Mouse (Mus musculus): ENCODE measurements around the gene Bcl2l15. TPM values are rescaled to one million over a fixed set of nuclear protein-coding genes. Genes with fewer than 3 reads are reported as not detected.

Bcl2l15 gene
- polyA plus RNA-seq, 1 experiment from 2014 or later = 0.09 TPM

- Histone ChIP-seq H3K9ac (no peak overlapping the region), H3K27me3 (no peaks in the 10 kb centered on the region), H3K4me3 (no peak overlapping the region), H3K4me1 (no peaks in the 10 kb centered on the region), H3K36me3 (no peaks in the 10 kb centered on the region), H3K4me2 (no peak overlapping the region), H3K27ac (no peak overlapping the region), H3K9me3 (no peaks in the 10 kb centered on the region)
- 86% methylated on average over 7 of the region's 7 CpGs for WGBS
- ATAC-seq (ENCODE audit: borderline replicate concordance, extremely low read depth, low FRiP score, low TSS enrichment) = no peak
Observed at GRCm38 (mm10) chr3:103857036-103857805, 24.8 kb downstream of the Bcl2l15 start.

GRCm38 (mm10) chr3:103857977-103858563 is 25.7 kb downstream of the Bcl2l15 start:
- H3K27me3 ChIP-seq = no peaks in the 10 kb centered on the region
- no peak overlapping the region for H3K4me3 ChIP-seq
- no peak overlapping the region for H3K4me2 ChIP-seq
- no peak overlapping the region for H3K9ac ChIP-seq
- no peak for ATAC-seq (ENCODE audit: borderline replicate concordance, extremely low read depth, low FRiP score, low TSS enrichment)
- H3K36me3 ChIP-seq = no peaks in the 10 kb centered on the region
- WGBS = 79% methylated on average over 6 of the region's 6 CpGs
- H3K9me3 ChIP-seq = no peaks in the 10 kb centered on the region
- no peak overlapping the region for H3K27ac ChIP-seq
- H3K4me1 ChIP-seq = no peaks in the 10 kb centered on the region

GRCm38 (mm10) chr3:103858881-103859801 is 26.7 kb downstream of the Bcl2l15 start, which contains the start of gene Ptpn22:
Gene Ptpn22, plus strand, starts transcription at chr3:103859795.
- H3K9ac ChIP-seq = no peak within 1 kb of the TSS
- WGBS = 53% methylated on average over 12 of the region's 12 CpGs
- H3K4me1 ChIP-seq = no peaks in the 10 kb centered on the region
- no peak for ATAC-seq (ENCODE audit: borderline replicate concordance, extremely low read depth, low FRiP score, low TSS enrichment)
- H3K4me2 ChIP-seq = no peak within 1 kb of the TSS; the same call in 1 of the 2 replicates
- H3K27me3 ChIP-seq = no peaks in the 10 kb centered on the region
- no peaks in the 10 kb centered on the region for H3K9me3 ChIP-seq
- H3K27ac ChIP-seq = 0 out of 2 replicates have a peak within 1 kb of the TSS, but pooled peaks have one; percentile 29
- H3K4me3 ChIP-seq = no peak within 1 kb of the TSS
- no peaks in the 10 kb centered on the region for H3K36me3 ChIP-seq

DNA sequence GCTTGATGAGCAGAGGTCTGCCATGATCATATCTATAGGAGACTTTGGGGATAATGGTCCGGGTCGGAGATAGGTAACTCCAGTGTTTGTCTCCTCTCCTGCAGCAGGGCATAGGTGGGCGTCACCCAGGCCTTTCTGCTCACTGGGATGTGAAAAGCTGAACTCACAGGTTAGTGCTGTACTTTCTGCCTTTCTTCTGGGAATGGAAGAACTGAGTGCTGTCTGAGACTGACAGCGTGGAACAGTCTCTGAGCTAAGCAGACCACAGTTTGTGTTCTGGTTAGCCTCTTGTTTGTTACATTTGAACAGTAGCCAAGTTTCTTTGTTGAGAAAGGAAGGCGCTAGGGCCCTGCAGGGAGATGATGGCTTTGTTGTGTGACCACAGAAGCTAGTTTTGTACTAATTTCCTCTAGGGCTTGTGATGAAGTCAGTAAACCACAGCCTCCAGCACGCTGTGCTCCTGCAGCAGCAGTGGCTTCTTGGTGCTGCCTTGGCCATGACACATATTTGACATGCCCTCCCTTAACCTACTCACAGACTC is 27.5 kb downstream of the Bcl2l15 start:
- H3K9me3 ChIP-seq = no peaks in the 10 kb centered on the region
- WGBS = 58% methylated on average over 6 of the region's 6 CpGs
- no peaks in the 10 kb centered on the region for H3K4me1 ChIP-seq
- no peak overlapping the region for H3K9ac ChIP-seq
- H3K4me3 ChIP-seq = no peak overlapping the region
- H3K27ac ChIP-seq = 0 out of 2 replicates have a peak overlapping the region, but pooled peaks have one; percentile 29
- no peak; the same call in 1 of the 2 replicates for ATAC-seq (ENCODE audit: borderline replicate concordance, extremely low read depth, low FRiP score, low TSS enrichment)
- H3K36me3 ChIP-seq = no peaks in the 10 kb centered on the region
- H3K4me2 ChIP-seq = no peak overlapping the region
- no peaks in the 10 kb centered on the region for H3K27me3 ChIP-seq

- no peaks in the 10 kb centered on the region for H3K27me3 ChIP-seq
- H3K4me2 ChIP-seq = no peak overlapping the region
- H3K4me3 ChIP-seq = no peak overlapping the region
- no peaks in the 10 kb centered on the region for H3K4me1 ChIP-seq
- no peak overlapping the region for H3K27ac ChIP-seq
- no peaks in the 10 kb centered on the region for H3K36me3 ChIP-seq
- no peak overlapping the region for H3K9ac ChIP-seq
- H3K9me3 ChIP-seq = no peaks in the 10 kb centered on the region
- 70% methylated on average over 4 of the region's 4 CpGs for WGBS
- ATAC-seq (ENCODE audit: borderline replicate concordance, extremely low read depth, low FRiP score, low TSS enrichment) = no peak
Observed at GRCm38 (mm10) chr3:103862721-103863220, 30.4 kb downstream of the Bcl2l15 start.

GRCm38 (mm10) chr3:103864200-103864599 is 31.8 kb downstream of the Bcl2l15 start:
- Histone ChIP-seq H3K9ac (no peak overlapping the region), H3K4me2 (no peak overlapping the region), H3K27me3 (no peaks in the 10 kb centered on the region), H3K36me3 (no peaks in the 10 kb centered on the region), H3K27ac (no peak overlapping the region), H3K4me1 (no peaks in the 10 kb centered on the region), H3K4me3 (no peak overlapping the region), H3K9me3 (no peaks in the 10 kb centered on the region)
- 74% methylated on average over 6 of the region's 6 CpGs for WGBS
- ATAC-seq (ENCODE audit: borderline replicate concordance, extremely low read depth, low FRiP score, low TSS enrichment) = no peak

DNA sequence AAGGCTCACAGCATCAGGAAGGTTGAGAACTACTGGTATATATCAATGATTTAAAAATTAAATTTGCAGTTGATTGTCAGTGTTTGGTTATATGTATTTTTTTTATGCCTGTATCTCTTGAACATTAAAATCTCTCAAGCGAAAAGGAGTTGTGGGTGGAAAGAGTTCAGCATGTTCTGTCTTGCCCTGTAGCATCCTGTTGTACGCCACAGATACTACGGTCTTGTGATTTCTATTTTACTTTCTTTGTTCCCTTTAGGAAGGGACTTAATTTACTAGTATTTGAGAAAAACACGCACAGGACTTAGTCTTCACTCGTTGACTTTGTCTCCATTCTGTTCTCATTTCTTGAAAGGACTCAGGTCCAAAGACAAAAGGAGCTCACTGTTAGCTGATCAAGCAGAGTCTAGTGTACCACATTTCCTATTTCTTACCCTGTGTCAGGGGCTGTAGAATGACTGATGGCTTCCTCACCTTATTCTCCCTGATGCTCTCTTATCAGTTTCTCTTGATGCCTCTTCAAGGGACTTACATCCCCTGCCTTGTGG is 35.1 kb downstream of the Bcl2l15 start:
- H3K9me3 ChIP-seq = no peaks in the 10 kb centered on the region
- ATAC-seq (ENCODE audit: borderline replicate concordance, extremely low read depth, low FRiP score, low TSS enrichment) = no peak
- H3K4me2 ChIP-seq = no peak overlapping the region
- no peaks in the 10 kb centered on the region for H3K27me3 ChIP-seq
- H3K9ac ChIP-seq = no peak overlapping the region
- H3K4me1 ChIP-seq = no peaks in the 10 kb centered on the region
- H3K36me3 ChIP-seq = no peaks in the 10 kb centered on the region
- WGBS = 86% methylated on average over 5 of the region's 5 CpGs
- no peak overlapping the region for H3K4me3 ChIP-seq
- H3K27ac ChIP-seq = no peak overlapping the region

- Histone ChIP-seq H3K4me2 (no peak overlapping the region), H3K4me3 (no peak overlapping the region), H3K27me3 (no peaks in the 10 kb centered on the region), H3K9ac (no peak overlapping the region), H3K27ac (no peak overlapping the region), H3K4me1 (no peaks in the 10 kb centered on the region), H3K9me3 (no peaks in the 10 kb centered on the region), H3K36me3 (no peaks in the 10 kb centered on the region)
- WGBS = 67% methylated on average over 4 of the region's 4 CpGs
- no peak for ATAC-seq (ENCODE audit: borderline replicate concordance, extremely low read depth, low FRiP score, low TSS enrichment)
Observed at GRCm38 (mm10) chr3:103868008-103868407, 35.6 kb downstream of the Bcl2l15 start.

GRCm38 (mm10) chr3:103872663-103873098 is 40.3 kb downstream of the Bcl2l15 start:
- H3K36me3 ChIP-seq = no peaks in the 10 kb centered on the region
- H3K4me2 ChIP-seq = no peak overlapping the region
- WGBS = 50% methylated on average over 3 of the region's 3 CpGs
- no peaks in the 10 kb centered on the region for H3K9me3 ChIP-seq
- no peak for ATAC-seq (ENCODE audit: borderline replicate concordance, extremely low read depth, low FRiP score, low TSS enrichment)
- H3K9ac ChIP-seq = no peak overlapping the region
- no peaks in the 10 kb centered on the region for H3K27me3 ChIP-seq
- H3K27ac ChIP-seq = no peak overlapping the region
- no peak overlapping the region for H3K4me3 ChIP-seq
- no peaks in the 10 kb centered on the region for H3K4me1 ChIP-seq

- H3K9ac ChIP-seq = no peak overlapping the region
- no peaks in the 10 kb centered on the region for H3K9me3 ChIP-seq
- no peak for ATAC-seq (ENCODE audit: borderline replicate concordance, extremely low read depth, low FRiP score, low TSS enrichment)
- no peaks in the 10 kb centered on the region for H3K36me3 ChIP-seq
- H3K4me3 ChIP-seq = no peak overlapping the region
- H3K4me2 ChIP-seq = no peak overlapping the region
- WGBS = 56% methylated on average over 7 of the region's 7 CpGs
- no peak overlapping the region for H3K27ac ChIP-seq
- no peaks in the 10 kb centered on the region for H3K27me3 ChIP-seq
- no peaks in the 10 kb centered on the region for H3K4me1 ChIP-seq
Observed at GRCm38 (mm10) chr3:103874329-103874728, 41.9 kb downstream of the Bcl2l15 start.

- Histone ChIP-seq H3K4me1 (no peaks in the 10 kb centered on the region), H3K27ac (no peak overlapping the region), H3K4me2 (no peak overlapping the region), H3K27me3 (no peaks in the 10 kb centered on the region), H3K9me3 (no peaks in the 10 kb centered on the region), H3K36me3 (no peaks in the 10 kb centered on the region), H3K9ac (no peak overlapping the region), H3K4me3 (no peak overlapping the region)
- ATAC-seq (ENCODE audit: borderline replicate concordance, extremely low read depth, low FRiP score, low TSS enrichment) = no peak
- 66% methylated on average over 11 of the region's 11 CpGs for WGBS
Observed at GRCm38 (mm10) chr3:103885946-103886345, 53.5 kb downstream of the Bcl2l15 start.

All from lung, embryonic 15.5 days (tissue).